Mouse (Mus musculus) cerebellum, adult 18-20 months (tissue): ENCODE data around the gene Olfr772.
"Not testable (repeated sequence)": the region's sequence is repeated elsewhere in the genome, so short reads cannot be mapped to it uniquely, and the experiment has no call there.

Experiments used
- DNase-seq, 2 experiments: peaks; one replicate each; pipeline ENCODE4 v3.0.0; 2021

The Olfr772 gene

GRCm38 (mm10) chr10:129177821-129178220 is at the start of gene Olfr772:
Olfr772 (minus strand) TSS chr10:129177921.
- not testable (repeated sequence) for DNase-seq

- DNase-seq, result not testable (repeated sequence)
Measured at GRCm38 (mm10) chr10:129187319-129187718, 9.6 kb upstream of the Olfr772 start, which contains the start of gene Olfr773. Olfr773 (minus strand) TSS chr10:129187419.

- DNase-seq, result no peak
Measured at GRCm38 (mm10) chr10:129164651-129165050, 13.1 kb downstream of the Olfr772 start, which contains the start of gene Olfr771. Olfr771 (minus strand) TSS chr10:129164751.

- DNase-seq, result no peak
Measured at GRCm38 (mm10) chr10:129138898-129139297, 38.8 kb downstream of the Olfr772 start, which contains the start of gene Olfr770. Olfr770 (minus strand) TSS chr10:129138998.
